Mouse (Mus musculus) gastrocnemius, postnatal 10 days (tissue): Measurements from ENCODE around the gene Grhl1. TPM values are rescaled to one million over a fixed set of nuclear protein-coding genes. Genes with fewer than 3 reads are reported as not detected.
"Not testable (repeated sequence)": the region's sequence is repeated elsewhere in the genome, so short reads cannot be mapped to it uniquely, and the experiment has no call there.

ENCODE experiments used
- DNase-seq: peaks from one replicate; pipeline ENCODE4 v3.0.0; 2021; ENCODE audit warnings: mixed read lengths
- total RNA-seq, 2 experiments: library from RNA; stranded (reverse); gene quantifications; 2 replicates each; pipeline ENCODE4 v1.2.3; 2021

Grhl1 gene
- total RNA-seq, 2 experiments from 2014 or later, result 0.19 to 0.20 TPM

GRCm38 (mm10) chr12:24592055-24592454 is 20.0 kb downstream of the Grhl1 start:
- no peak for DNase-seq

GRCm38 (mm10) chr12:24592956-24593672 is 21.0 kb downstream of the Grhl1 start:
- peak; percentile 60 for DNase-seq

- DNase-seq, result no peak
Measured at GRCm38 (mm10) chr12:24597376-24597775, 25.3 kb downstream of the Grhl1 start.

GRCm38 (mm10) chr12:24599366-24599895 is 27.3 kb downstream of the Grhl1 start:
- no peak for DNase-seq

DNA sequence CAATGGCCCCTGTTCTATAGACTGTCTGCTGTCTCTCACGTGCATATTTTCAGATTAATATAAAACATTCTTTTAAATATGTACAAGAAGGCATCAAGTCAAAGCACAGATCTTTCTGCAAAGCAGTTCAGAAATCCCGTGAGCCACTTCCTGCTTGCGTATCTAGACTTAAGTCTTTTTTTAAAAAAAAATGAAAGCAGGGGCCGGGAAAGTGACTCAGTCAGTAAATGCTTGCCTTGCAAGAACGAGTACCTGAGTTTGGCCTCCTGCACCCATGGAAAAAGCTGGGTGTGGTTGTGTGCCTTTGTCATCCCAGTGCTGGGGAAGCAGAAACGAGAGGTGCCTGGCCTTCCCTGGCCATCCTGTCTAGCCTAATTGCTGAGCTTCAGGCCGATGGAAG is 28.0 kb downstream of the Grhl1 start:
- no peak for DNase-seq

DNA sequence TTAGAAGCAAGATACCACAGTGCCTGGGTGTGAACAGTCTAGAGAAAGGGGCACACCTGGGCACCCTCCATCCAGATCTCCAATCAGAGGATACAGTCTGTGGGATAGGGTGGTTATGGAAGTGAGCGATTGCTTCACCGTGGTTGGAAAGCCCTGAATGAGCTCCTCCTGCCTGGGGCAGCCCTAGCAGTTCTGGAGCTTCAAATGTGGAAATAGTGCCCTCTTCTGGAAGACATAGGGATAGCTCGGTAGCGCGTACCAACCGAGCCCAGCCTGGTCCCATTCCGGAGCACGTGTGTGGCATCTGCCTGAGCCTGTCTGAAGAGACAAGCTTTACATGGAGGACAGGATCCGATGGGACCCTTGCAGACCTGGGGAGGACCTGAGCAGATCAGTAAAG is 28.7 kb downstream of the Grhl1 start:
- DNase-seq, result peak; percentile 65

- peak; percentile 76 for DNase-seq
Measured at GRCm38 (mm10) chr12:24603266-24603665, 31.2 kb downstream of the Grhl1 start.

- no peak for DNase-seq
Measured at GRCm38 (mm10) chr12:24606166-24606565, 34.1 kb downstream of the Grhl1 start.

- DNase-seq, result no peak
Measured at GRCm38 (mm10) chr12:24612591-24612990, 40.5 kb downstream of the Grhl1 start.

DNA sequence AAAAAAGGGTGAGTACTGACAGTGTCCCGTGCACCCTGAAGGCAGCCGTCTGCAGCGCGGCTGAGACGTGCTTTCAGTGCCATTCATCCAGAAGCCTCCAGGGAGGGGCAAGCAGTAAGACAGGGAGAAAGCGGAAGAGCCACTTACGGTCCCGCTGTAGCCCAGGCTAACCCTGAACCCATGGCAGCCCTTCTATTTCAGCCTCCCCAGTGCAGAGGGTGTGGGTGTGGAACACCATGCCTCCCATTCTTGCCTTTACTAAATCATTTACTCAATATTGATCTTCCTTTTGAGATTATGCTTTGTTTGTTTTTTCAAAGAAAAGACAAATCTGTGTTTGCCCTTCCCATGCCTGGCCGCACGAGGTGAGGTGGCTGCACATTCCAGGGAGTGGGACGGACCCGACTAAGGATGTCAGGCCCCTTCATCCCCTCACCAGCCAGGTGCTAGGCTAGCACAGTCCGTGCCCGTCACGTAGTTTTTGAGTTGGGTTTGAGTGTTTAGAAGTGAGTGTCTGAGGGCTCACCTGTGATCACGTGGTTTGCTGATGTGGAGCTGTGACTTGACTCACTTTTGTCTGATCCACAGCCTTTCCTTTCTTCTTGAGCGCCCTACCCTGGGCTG is 42.5 kb downstream of the Grhl1 start:
- no peak for DNase-seq

DNA sequence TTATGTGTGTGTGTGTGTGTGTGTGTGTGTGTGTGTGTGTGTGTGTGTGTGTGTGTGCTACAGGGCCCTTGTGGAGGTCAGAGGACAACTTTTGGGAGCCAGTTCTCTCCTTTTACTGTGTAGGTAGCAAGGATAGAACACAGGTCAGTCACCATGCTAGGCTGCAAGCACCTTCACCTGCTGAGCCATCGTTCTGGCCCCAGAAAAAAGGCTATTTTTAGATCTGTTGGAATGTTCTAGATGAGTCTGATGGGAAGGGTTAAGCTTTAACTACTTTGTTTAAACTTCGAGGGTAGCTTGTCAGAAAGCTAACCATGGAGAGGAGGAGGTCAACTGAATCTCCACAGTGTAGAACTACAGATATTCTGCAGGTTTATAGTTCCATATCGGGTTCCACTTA is 43.1 kb downstream of the Grhl1 start:
- no peak for DNase-seq

- no peak for DNase-seq
Measured at GRCm38 (mm10) chr12:24619436-24619835, 47.4 kb downstream of the Grhl1 start.

DNA sequence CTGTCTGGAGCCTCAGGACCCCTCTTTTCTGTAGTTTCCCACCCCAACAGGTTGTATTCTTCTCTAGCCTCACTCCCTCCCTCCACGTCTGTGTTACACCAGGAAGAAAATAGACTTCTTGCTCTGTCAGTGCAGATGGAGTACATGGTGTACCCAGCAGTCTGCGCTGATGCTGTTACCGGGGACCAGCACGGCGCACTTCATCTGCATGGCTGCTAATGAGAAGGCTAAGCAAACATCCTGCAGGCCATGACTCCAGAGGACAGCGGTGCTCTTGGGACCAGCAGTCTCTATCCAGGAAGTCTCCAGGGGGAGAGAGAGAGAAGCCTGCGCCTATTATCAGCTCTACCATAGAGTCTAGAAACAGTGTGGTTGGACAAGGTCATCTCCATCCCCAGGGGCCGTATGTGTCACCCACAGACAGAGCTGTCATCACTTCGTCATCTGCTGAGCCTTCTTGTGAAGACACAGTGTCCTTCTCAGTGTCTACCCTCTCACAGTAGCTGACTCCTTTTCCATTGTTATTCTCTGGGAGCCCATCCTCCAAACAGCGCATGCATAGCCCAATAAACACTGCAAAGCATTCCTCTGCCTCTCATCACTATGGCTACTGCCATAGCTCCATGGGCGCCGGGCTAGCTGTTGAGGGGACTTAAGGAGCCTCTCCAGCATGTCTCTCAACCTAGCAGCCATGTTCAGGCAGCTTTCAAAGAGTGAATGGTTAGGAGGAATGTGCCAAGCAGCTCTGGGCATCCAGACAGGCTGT is 51.6 kb downstream of the Grhl1 start:
- no peak for DNase-seq

DNA sequence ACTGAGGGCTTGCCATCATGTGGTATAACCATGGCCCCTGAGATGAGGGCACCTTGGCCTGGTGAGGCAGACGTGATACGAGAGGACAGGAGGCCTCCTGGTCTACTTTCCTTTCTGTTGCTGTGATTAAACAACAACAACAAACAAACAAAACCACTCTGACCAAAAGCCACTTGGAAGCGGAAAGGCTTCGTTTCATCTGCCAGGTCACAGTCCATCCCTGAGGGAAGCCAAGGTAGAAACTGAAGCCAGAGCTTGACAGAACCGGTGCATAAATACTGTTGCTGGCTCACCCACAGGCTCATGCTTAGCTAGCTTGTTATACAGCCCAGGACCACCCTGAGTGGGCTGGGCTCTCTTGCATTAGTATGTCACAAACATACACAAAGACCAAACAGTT is 54.3 kb downstream of the Grhl1 start:
- no peak for DNase-seq

GRCm38 (mm10) chr12:24627215-24627614 is 55.1 kb downstream of the Grhl1 start:
- DNase-seq, result no peak

DNA sequence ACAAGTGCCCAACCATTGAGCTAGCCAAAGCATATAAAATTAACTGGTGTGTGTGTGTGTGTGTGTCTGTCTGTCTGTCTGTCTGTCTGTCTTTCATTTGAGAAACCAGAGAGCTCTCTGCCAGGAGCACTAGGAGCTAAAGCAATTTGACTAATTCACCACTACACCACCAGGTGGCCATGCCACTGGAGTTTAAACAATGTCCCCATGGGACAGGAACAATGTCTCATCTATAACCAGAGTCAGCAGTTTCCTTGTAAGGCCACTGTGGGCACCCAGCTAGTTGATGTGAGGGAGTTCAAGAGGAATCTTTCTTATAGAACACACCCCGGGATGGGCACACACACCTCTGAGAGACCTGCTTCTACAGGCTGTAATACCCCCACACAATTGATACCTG is 58.1 kb downstream of the Grhl1 start:
- DNase-seq, result no peak

DNA sequence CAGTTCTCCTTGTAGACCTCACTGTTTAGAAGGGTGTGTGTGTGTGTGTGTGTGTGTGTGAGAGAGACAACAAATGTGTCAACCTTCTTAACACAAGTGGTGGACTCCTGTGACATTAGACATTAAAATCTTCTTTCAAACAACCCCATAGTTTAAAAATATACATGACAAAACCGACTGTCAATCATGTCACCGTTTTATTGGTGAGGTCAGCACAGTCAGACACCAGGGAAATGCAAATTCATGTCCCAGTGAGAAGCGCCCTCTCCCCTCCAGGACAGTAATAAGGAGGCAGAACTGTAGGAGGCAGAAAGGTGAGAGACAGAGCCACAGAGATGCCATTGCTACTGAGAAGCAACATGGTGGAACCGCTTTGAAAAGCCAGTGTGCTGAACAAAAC is 60.3 kb downstream of the Grhl1 start:
- DNase-seq, result no peak

DNA sequence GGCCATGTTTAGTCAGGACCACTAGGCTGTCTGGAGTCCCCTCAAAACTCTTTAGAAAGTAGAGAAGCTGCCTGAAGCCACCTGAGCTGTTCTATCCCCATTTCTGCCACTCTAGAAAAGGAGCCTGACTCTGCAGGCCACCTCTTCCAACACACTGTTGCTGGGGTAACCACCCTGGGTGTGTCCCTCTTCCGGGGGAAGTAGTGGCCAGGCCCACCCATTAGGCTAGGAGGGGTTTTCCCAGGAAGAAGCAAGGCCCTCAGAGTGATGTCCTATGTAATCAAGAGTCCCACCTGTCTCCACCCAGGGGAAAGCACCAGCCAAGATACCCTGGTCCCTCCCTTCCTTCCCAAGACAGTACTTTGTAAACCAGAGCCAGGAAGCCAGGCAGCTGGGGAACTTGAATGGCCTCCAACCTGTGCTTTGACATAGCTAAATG is 61.7 kb downstream of the Grhl1 start:
- DNase-seq, result no peak

DNA sequence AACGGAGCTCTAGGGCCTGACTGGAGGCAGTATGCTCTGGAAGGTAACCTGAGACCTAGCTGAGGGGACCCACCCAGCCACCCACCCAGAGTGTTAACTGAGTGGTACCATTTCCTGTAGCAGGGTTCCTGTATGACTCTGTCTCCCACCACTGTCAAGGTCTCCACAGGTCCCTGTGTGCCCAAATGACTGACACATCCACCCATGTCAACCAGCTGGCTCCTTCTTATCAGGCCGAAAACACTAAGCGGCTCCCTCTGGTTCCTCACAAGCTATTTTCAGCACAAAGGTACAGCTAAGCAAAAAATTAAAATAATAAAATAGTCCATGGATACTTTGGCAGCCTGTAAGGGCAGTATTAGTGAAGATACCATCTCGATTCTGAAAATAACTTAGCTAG is 62.1 kb downstream of the Grhl1 start:
- no peak for DNase-seq

- DNase-seq, result no peak
Measured at GRCm38 (mm10) chr12:24634648-24635047, 62.6 kb downstream of the Grhl1 start.

GRCm38 (mm10) chr12:24638787-24639186 is 66.7 kb downstream of the Grhl1 start:
- not testable (repeated sequence) for DNase-seq

DNA sequence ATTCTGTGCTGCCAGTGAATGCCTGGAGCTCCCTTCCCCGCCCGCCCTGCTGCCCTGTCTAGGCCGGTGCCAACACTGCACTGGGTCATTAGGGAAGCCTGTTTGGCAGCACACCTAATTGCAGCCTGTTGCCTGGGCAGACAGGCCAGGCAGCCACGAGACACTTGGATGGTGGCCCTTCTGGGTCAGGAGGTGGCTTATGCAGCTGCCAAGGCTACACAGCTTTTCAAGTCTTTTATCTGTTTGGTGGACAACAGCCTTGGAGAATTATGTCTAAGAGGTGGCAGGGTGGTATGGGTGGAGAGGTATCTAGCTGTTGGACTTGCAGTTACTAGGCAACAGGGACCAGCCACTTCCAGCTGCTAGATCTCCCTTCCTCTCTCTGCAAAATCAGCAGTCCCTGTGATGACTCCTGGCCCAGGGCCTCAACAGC is 70.3 kb downstream of the Grhl1 start:
- DNase-seq, result peak; percentile 68

GRCm38 (mm10) chr12:24644125-24644571 is 72.1 kb downstream of the Grhl1 start:
- DNase-seq, result no peak
